Mouse (Mus musculus) left cerebral cortex, postnatal 10 days (tissue): ENCODE data around the gene Stac3. TPM values are rescaled to one million over a fixed set of nuclear protein-coding genes. Genes with fewer than 3 reads are reported as not detected.
A peak's percentile ranks its signal among the peaks of the same experiment; 100 is the strongest.

Source experiments
- DNase-seq, 2 experiments: peaks; one replicate each; pipeline ENCODE4 v3.0.0; 2021 to 2022; ENCODE audit warnings: low spot score in 2 of 2, mixed read lengths in 1 of 2; ENCODE audit errors: extremely low spot score in 1 of 2
- intact Hi-C: fragments of 180-260 bp; cut with DNase I; formaldehyde crosslinking; loops from one replicate; pipeline ENCODE4 v1.15.1; 2025
- total RNA-seq, 2 experiments: library from RNA; stranded (reverse); gene quantifications; 2 replicates each; pipeline ENCODE4 v1.2.3; 2021

The Stac3 gene
- total RNA-seq, 2 experiments from 2014 or later, result 4.1 to 7.5 TPM

DNA sequence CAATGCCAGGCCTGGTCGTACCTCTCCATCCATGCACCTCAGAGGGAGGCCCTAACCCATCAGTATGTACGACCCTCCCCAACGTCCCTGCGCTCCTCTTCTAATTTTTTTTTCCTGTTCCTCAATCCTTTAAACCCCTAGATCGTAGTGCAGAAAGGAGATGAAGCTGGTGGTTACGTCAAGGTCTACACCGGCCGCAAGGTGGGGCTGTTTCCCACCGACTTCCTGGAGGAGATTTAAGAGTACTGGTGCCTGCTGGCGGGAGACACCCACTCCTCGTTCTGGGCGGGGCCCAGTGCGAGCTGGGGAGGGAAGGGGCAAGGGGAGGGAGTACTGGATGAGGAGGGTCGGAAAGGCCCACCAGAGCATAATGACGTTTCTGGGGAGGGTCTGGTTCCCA is 6.8 kb downstream of the Stac3 start:
- intact Hi-C loops, result no loop called here
- peak; percentile 66 to 87 for DNase-seq

DNA sequence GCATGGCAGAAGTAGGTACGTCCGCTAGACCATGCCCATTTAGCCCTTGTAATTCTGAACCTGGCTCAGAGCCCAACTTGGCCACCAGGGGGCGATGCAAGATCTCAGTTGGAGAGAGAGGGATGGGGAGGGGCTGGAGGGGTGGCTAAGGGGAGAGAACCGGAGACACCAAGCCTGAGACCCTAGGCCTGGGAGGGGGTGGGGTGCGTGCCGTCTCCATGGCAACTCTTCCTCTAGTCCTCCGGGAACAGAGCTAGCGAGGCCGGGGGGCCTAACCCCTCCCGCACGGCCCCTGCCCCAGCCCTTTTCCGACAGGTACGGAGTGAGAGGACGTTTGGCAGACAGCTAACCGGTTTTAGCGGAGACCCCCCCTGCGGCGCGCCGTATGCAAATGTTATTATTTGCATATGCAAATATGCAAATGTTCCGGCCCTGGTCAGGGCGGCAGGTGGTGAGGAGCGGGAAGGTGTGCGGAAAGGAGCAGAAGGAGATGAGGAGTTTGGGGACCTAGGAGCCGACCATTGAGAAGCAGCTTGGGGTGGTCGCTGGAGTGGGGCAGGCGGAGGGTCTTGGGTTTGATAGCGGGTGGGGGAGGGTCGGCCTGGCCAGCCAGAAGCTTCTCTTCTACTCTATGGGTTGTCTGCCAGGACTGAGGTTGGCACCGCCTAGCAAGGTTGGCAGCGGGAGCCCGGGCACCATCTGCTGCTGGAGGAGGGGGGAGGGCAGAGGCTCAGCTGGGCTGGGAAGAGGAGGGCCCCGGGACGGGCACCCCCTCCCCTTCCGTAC is 7.8 kb downstream of the Stac3 start:
- intact Hi-C loops, result no loop called here
- DNase-seq, result peak; percentile 77 to 90

DNA sequence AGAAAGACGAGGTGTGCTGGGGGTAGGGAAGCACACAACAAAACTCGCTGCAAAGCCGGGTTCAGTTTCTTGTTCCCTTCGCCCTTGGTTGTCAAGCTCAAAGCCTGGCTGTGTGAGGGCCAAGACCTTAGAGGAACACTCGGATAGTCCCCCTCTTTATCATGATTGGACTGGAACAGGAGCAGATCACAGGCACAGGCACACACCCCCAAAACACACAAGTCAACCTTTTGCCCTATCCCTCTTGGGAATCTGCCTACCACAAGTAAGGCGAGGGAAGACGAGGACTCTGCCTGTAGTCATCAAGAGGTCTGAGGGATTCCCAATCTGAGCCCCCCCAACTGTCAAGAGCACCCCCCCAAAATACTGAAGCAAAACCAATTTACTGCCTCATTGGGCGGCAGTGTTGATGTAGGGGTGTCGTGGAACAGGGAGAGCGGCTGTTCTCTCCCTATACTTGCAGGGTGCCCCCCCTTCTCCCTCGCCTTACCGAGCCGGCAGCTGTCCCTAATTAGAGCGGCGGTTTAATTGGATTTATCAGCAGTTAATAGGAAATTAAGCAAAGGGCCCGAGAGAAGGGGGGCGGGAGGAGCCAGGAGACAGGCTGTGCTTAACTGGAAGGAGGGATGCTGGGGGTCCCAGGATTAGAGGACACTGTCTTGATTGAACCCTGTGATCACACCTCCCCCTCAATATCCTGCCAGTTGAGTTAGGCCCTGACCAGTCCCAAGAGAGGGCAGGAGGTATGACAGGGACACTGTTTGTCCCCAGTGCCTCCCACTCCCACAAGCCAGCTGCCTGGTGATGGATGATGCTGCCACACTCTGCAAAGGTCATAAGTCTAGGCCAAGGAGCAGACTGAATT is 8.6 kb downstream of the Stac3 start:
- no peak for DNase-seq
- intact Hi-C loops, result no loop called here

DNA sequence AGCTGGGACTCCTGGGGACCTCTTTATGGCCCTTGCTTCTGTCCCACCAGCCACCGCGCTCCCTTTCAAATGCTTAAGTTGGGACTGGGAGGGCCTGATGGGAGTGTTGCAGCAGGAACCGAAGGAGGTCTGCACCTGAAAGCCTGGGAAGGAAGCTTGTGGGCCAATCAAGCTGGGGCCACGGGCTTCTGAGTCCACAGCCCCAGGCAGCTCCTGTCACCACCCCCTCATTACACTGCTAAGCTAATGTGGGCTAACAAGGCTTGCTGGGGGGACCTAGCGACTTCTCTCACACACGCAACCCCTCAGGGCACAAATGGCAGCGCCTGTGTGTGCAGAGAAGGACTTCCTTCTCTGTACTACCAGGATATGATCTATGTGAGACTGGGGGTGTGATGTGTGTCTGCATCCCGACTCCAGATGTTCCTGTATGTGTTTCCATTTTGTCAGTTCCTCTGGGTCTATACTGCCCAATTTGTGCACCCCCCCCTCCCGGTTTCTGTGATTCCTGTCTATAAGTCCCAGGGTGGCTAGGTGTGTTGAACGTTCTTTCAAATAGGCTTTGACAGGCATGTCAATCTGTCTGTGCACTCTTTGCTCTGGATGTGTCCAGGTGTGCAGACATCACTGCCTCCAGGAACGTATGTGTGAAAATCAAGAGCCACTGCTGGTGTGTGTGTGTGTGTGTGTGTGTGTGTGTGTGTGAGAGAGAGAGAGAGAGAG is 9.6 kb downstream of the Stac3 start:
- no peak for DNase-seq
- intact Hi-C loops, result no loop called here

DNA sequence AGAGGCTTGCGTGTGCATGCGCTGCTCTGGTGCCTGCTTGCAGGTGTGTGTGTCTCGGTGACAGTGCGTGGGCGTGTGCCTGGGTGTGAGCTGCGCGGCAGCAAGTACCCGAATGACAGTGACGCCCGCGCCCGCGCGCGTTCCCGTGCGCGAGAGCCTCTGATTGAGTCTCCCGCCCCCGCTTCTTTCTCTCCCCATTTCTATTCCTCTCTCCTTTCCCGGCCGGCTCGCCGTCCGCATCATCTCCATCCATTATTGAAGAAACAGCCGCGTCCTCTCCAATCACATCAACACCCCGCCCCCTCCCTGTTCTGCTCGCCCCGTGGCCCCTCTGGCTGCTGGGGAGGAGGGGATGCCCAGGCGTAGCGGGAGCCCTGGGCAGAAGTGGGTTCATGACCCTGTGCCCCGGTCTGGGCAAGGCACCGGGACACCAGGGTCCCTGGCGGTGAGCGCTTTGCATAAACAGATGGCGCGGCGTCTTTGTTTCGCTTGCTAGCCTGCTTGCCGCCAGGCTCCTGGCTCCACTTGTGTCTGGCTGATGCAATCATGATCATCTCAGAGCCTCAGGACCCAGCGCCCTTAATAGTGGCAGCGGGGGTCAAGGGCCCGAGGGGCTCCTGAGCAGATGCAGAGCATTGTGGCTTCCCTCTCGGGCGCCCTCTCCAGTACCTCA is 10.3 kb downstream of the Stac3 start:
- peak; percentile 87 to 90 for DNase-seq
- intact Hi-C loops, result no loop called here

DNA sequence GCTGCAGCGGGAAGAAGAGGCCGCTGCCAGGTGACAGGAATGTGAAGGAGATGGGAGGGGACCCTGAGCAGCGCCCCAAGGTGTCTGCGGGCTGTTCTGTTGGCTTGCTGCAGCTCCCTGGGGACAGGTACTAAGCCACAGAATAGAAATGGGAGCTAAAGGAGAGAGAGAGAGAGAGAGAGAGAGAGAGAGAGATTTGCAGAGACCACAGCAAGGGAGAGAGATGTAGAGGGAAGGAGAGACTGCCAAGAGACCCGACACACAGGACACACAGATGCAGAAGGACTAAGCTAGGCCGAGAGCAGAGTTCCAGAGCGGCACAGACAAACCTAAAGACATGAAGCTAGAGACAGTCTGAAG is 10.8 kb downstream of the Stac3 start:
- intact Hi-C loops, result no loop called here
- no peak for DNase-seq

DNA sequence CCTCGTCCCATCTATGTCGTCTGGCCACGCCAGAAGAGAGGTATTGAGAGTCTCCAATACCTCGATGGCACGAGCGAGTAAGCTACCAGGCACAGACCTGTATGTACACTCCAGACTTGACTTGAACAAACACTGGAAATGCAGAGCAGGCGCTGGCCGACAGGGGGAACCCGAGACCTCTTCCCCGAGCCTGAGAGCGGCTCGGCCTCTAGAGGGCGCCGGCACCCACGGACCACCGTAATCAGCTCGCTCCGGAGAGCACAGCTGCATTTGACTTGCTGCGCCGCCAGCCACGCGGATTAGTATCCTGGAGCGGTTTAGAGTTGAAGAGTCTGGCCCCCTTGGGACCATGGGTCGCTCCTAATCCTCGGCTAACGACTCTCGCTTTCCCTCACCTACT is 11.3 kb downstream of the Stac3 start:
- intact Hi-C loops, result loop anchor here (1.0 kb wide), 1 partner anchor 23 kb away; no protein-coding TSS in a partner anchor

DNA sequence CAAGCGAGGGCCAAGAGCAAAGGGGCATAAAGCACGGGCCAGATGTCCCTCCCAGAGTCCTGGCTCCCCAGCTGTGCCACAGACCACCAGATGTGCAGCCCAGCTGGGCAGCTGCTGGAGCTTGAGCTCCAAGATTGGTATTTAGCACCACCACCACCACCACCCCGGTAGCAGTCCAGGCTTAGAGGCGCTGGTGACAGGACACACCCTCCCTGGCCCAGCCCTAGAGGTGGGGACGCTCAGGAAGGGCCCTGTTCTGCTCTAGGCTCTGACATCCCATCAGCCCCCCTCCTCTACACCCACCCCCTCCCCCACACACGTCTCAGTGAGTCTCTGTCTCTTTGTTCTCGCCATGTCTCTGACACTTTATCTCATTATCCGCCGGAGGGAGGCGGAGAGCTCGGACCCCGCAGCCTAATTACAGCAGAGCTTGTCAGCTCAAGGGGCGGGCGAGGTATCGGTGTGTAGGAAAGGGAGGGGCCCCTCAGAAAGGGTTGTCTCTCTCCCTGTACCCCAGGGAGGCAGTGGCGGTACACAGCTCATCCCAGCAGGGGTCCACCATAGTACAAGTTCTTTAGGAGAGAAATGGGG is 12.1 kb downstream of the Stac3 start:
- DNase-seq, result no peak
- intact Hi-C loops, result loop anchor here (1.0 kb wide), 1 partner anchor 23 kb away; no protein-coding TSS in a partner anchor

More for the DNA sequence above, 11.3 kb downstream of the Stac3 start:
- DNase-seq, result peak; percentile 91 to 92

DNA sequence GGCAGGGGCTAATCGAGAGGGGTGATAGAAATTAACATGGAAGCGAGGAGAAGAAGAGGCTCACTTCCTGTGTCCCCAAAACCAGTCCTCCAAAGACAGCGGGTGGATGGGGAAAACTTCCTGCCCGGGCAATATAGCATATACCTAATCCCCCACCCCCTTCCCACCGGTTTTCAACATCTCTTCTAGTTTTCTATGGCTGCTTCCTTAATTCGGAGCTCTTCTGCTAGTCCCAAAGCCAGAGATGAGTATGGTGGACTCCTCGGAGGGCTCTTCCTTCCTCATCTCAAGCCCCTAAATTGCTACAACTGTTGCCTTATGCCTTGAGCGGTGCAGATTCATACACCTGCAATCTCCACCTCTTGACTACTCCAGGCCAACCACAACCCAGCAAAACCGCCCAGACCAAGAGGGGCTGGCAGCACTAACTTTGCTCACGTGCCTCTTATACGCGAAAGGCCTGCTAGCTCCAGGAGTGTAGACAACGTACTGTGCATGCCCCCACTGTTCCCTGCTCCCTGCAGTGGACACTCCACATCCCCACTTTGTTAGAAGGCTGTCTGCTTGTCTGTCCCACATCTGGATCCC is 12.7 kb downstream of the Stac3 start:
- DNase-seq, result no peak
- intact Hi-C loops, result no loop called here

DNA sequence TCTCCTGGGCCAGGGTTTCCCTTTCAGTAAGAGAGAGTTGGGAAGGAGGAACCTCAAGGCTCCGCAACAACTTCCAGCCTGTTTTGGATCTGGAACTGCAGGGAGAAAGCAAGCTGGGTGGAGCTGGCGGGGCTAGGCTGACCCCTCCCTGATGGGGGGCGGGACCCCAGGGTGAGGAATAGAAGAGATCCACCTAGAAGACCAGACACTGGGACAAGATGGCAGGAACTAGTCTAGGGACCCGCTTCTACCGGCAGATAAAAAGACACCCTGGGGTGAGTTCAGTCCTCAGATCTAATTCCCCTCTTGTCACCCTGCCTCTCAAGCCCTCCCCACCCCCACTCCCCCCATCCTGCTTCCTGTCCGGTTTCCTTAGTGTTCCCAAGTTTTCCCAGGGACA is 13.3 kb downstream of the Stac3 start, which contains the start of gene Ndufa4l2:
Ndufa4l2 (plus strand) TSS at position 204 of the 400 bp plus-strand sequence.
- intact Hi-C loops, result no loop called here
- peak in 1 of 2 experiments; percentile 79 for DNase-seq

DNA sequence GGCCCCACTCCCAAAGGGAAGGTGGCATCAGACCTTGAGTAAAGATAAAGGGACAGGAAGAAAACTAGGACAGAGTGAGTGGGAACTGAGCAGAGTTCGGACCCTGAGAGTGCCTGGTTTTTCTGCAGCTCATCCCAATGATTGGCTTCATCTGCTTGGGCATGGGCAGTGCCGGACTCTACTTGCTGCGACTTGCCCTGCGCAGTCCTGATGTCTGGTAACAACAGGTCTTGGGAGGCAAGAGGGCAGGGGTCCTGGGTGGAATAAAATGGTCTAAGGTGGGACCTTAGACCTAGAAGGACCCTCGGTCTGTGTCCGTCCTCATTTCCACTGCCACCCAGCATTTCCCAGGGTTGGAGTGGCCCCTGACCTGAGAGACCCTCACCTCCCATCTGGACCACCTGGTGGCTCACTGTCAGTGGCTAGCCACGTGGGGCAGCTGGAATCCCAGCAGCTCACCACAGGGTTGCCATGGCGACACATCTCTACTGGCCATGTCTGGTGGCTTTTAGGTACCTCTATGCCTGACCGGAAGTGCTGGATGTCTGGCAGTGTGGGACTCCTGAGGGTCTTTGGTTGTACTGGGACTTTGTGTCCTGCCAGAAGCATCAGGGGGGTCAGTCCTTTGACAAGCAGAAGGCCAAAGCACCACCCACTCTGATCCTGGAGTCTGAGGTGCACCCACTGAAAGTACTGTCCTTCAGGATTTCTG is 13.9 kb downstream of the Stac3 start:
- intact Hi-C loops, result no loop called here
- DNase-seq, result peak in 1 of 2 experiments; percentile 63

DNA sequence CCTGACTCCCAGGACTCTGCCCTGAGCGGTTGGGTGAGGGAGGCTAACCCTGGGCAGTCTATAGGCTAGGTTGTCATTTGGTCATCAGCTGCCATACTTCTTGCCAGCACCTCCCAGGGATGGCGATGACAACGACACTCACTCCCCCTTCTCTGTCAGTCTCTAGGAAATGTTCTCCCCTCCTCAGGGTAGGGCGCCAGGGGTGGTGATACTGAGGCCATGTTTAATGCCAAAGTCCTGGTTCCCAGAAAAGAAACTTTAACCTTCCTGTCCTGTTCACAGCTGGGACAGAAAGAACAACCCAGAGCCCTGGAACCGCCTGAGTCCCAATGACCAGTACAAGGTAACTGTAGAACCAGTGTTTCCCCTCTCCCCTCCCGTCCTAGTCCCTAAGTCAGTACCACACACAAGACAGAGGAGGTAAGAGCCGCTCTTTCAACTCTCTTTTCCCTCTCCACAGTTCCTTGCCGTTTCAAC is 14.5 kb downstream of the Stac3 start:
- no peak for DNase-seq
- intact Hi-C loops, result no loop called here

DNA sequence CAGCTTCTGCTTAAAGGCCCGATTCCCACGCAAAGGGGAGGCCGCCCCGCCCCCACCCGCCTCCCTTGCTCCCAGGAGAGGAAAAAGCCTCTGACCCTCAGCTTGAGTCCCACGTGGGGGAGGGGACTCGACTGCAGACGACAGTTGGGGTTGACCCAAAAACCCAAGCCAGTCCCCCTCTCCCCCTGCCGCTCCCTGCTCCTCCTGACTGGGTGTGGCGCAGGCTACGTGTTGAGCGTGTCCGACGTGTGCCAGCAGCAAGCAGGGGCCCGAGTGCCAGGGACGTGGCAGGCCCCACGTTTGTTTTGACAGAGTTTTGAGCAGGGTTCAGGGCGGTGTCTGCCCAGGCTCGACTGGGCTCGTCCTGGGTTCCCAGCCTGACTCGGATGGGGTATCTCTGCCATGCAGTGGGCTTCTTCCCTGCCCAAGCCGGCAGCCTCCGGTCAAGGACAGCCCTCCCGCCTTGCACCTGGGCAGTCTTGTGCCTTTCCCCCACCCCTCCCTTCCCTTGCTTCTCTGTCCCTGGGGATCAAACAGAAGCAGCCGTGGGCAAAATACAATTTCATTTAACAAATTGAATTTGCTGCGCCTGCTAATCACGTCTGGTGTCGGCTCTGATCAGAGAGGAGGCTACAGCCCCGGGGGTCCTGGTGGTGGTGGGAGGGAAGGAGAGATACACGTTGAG is 15.2 kb downstream of the Stac3 start:
- intact Hi-C loops, result no loop called here
- DNase-seq, result peak in 1 of 2 experiments; percentile 80

DNA sequence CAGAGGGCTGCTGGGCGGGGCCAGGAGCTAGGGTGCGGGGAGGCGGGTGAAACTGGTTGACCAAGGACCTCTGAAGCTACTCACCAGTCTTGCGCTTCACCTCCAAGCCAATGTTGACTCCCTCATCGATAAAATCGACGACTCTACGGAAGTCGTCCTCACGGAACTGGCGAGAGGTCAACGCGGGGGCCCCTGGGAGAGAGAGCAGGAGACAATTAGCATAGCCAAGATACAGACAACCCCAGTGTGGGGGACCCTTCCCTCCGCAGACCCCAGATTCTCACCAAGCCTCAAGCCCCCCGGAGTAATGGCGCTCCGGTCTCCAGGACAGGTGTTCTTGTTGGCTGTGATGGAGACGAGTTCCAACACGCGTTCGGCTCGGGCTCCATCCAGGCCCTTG is 16.5 kb downstream of the Stac3 start:
- DNase-seq, result no peak
- intact Hi-C loops, result no loop called here

DNA sequence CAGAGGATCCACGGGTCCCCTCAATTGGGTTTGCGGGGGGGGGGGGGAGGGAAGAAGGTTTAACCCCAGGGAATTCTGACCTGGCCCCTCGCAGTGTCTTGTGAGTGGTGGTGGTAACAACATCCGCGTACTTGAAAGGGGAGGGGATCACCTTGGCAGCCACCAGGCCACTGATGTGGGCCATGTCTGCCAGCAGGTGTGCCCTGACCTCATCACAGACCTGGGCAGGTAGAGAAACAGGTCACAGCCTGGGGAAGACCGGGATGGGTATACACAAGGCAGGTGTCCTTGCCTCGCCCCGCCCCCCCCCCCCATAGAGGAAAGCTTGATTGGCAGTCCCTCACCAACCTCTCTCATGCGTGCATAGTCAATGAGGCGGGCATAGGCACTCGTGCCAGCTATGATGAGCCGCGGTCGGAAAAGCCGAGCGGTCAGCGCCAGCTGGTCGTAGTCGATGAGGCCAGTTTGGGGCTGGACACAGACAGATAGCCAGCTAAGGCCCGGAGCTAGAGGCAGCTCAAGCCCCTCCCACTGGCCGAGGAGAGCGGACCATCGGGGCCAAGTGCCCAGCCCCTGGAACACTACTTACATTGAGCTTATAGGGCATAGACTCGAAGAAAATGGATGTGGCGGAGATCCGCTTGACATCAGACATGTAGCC is 17.7 kb downstream of the Stac3 start:
- intact Hi-C loops, result no loop called here
- DNase-seq, result no peak
